Mouse (Mus musculus) midbrain, postnatal 0 days (tissue): ENCODE results near the gene Gm6657. TPM values are rescaled to one million over a fixed set of nuclear protein-coding genes. Genes with fewer than 3 reads are reported as not detected.

Source experiments
- ATAC-seq: fragments of 200-750 bp; cut with Nextera tagmentation; 2 replicates; pipeline ENCODE4 v1.8.0; 2017; ENCODE audit warnings: moderate number of reproducible peaks, mild to moderate bottlenecking, moderate TSS enrichment, moderate library complexity; ENCODE audit not compliant: low FRiP score
- DNase-seq: peaks from one replicate; pipeline ENCODE4 v3.0.0-alpha.2; 2015; ENCODE audit warnings: low spot score
- H3K27ac ChIP-seq: fragments of 300-500 bp; sonication (generic); 2 replicates; pipeline ENCODE4 v1.5.1; 2014; ENCODE audit warnings: low read depth, mild to moderate bottlenecking, low read length, mixed read lengths
- H3K27me3 ChIP-seq: fragments of 300-500 bp; sonication (generic); 2 replicates; pipeline ENCODE4 v1.6.1; 2014; ENCODE audit warnings: low read length, control low read depth, mixed read lengths; ENCODE audit not compliant: insufficient read depth
- H3K36me3 ChIP-seq: fragments of 300-500 bp; sonication (generic); 2 replicates; pipeline ENCODE4 v1.6.1; 2014; ENCODE audit warnings: low read length, control low read depth, mixed read lengths; ENCODE audit not compliant: insufficient read depth
- H3K4me1 ChIP-seq: fragments of 300-500 bp; sonication (generic); 2 replicates; pipeline ENCODE4 v1.6.1; 2014; ENCODE audit warnings: mild to moderate bottlenecking, control low read depth, antibody characterized with exemption, low read length, mixed read lengths; ENCODE audit not compliant: insufficient read depth
- H3K4me2 ChIP-seq: fragments of 300-500 bp; sonication (generic); 2 replicates; pipeline ENCODE4 v1.6.1; 2014; ENCODE audit warnings: low read depth, mild to moderate bottlenecking, low read length, mixed read lengths; ENCODE audit not compliant: poor library complexity, severe bottlenecking
- H3K4me3 ChIP-seq: fragments of 300-500 bp; sonication (generic); 2 replicates; pipeline ENCODE4 v1.5.1; 2014; ENCODE audit warnings: low read depth, mild to moderate bottlenecking, low read length, moderate library complexity
- H3K9ac ChIP-seq: fragments of 300-500 bp; sonication (generic); replicated peaks from 2 replicates; pipeline ENCODE4 v1.6.1; 2014; ENCODE audit warnings: mild to moderate bottlenecking, low read length, moderate library complexity, mixed read lengths; ENCODE audit not compliant: poor library complexity, severe bottlenecking
- H3K9me3 ChIP-seq: fragments of 300-500 bp; sonication (generic); 2 replicates; pipeline ENCODE4 v1.6.1; 2016; ENCODE audit warnings: low read length, control low read depth
- CTCF ChIP-seq: IDR thresholded peaks from 2 replicates; pipeline ENCODE4 v1.5.1; 2016; ENCODE audit warnings: antibody characterized with exemption, mild to moderate bottlenecking
- WGBS: fragments of 180-500 bp; shearing (Covaris S2); extraction: QIAGEN DNeasy Blood & Tissue Kit; methylation state at CpG from one replicate; pipeline ENCODE4 v1.1.7; 2014; 5-methylcytosine and 5-hydroxymethylcytosine counted together
- polyA plus RNA-seq: library from polyadenylated mRNA; unstranded; fragments of >200 nt; fragmentation: Nextera tagmentation; extraction: Ambion mirVana; gene quantifications from 2 replicates; pipeline ENCODE4 v1.2.1, GENCODE M21; 2015
- total RNA-seq: library from RNA; depleted of rRNA; stranded (reverse); fragments of >200 nt; gene quantifications from 2 replicates; pipeline ENCODE4 v1.2.3, GENCODE M21; 2014; rRNA removed

Gene Gm6657
- total and polyA plus RNA-seq, 2 experiments from 2014 or later = not detected

DNA sequence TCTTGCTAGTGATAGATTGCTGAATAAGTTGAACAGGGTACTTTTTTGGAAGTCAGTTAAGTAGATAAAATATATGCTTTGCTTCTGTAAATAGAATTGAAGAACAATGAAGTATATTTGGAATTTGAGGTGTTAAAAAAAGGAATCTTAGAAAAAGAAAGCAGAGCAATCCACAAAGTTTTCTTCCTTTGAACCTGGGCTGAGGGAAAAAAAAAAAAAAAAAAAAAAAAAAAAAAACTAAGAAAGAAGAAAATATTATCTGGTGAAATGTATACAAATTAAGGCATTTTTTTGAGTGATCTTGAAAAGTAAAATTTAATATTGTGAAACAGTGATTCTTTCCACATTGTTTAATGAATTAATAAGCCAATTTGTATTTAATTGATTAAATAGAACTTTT, 38.5 kb downstream of the Gm6657 start:
- no peak for ATAC-seq
- no peak for DNase-seq
- Histone ChIP-seq H3K4me3 (no peak overlapping the region), H3K4me1 (peaks cover 6% of the 10 kb centered on the region; the same call in 1 of the 2 replicates), H3K36me3 (no peaks in the 10 kb centered on the region), H3K9me3 (no peaks in the 10 kb centered on the region), H3K9ac (no peak overlapping the region), H3K4me2 (no peak overlapping the region), H3K27ac (no peak overlapping the region), H3K27me3 (no peaks in the 10 kb centered on the region)
- no peak for TF ChIP-seq CTCF

DNA sequence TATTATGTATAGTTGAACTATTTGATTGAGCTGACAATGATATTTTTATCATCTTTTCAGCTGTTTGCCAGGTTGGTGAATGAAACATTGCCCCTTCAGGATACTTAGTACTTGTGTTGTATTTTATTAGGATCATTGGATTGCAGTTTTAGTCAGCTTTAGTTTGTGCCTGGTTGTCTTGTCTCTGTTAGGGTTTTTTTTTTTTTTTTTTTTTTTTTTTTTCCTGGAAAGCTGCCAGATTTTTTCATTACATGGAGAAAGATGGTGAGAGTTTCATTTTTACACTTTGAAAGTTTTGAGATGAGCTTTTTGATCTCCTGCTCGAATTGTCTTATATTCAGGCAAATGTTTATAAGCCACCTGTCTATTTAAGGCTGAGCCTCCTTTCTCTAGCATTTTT, 54.3 kb downstream of the Gm6657 start:
- no peak for ATAC-seq
- H3K27ac ChIP-seq = no peak overlapping the region
- no peaks in the 10 kb centered on the region for H3K9me3 ChIP-seq

GRCm38 (mm10) chr12:78249151-78249550, 55.1 kb downstream of the Gm6657 start:
- ATAC-seq = no peak
- Histone ChIP-seq H3K4me2 (no peak overlapping the region), H3K36me3 (no peaks in the 10 kb centered on the region), H3K9me3 (no peaks in the 10 kb centered on the region), H3K4me3 (no peak overlapping the region), H3K4me1 (no peaks in the 10 kb centered on the region), H3K27ac (no peak overlapping the region), H3K27me3 (no peaks in the 10 kb centered on the region), H3K9ac (no peak overlapping the region)
- no peak for TF ChIP-seq CTCF
- no peak for DNase-seq

More for the DNA sequence above, 54.3 kb downstream of the Gm6657 start:
- Histone ChIP-seq H3K27me3 (no peaks in the 10 kb centered on the region), H3K4me1 (no peaks in the 10 kb centered on the region), H3K4me2 (no peak overlapping the region), H3K9ac (no peak overlapping the region), H3K36me3 (no peaks in the 10 kb centered on the region), H3K4me3 (no peak overlapping the region)
- DNase-seq = no peak
- no peak for TF ChIP-seq CTCF
- 66% methylated on average over 1 of the region's 1 CpGs for WGBS

Other genes with a start within 250 kb of the Gm6657 start
- gene Gphn, start 32.1 kb downstream of the Gm6657 start, total RNA-seq = 83.2 and 93.1 TPM in 2 replicates
- 69.7 and 71.0 TPM in 2 replicates for gene Gphn, start 32.1 kb downstream of the Gm6657 start, polyA plus RNA-seq